Mouse (Mus musculus): ENCODE measurements around the gene Sv2b. TPM values are rescaled to one million over a fixed set of nuclear protein-coding genes. Genes with fewer than 3 reads are reported as not detected.

The Sv2b gene
- polyA plus RNA-seq, 1 experiment from 2014 or later = 0.79 TPM

DNA sequence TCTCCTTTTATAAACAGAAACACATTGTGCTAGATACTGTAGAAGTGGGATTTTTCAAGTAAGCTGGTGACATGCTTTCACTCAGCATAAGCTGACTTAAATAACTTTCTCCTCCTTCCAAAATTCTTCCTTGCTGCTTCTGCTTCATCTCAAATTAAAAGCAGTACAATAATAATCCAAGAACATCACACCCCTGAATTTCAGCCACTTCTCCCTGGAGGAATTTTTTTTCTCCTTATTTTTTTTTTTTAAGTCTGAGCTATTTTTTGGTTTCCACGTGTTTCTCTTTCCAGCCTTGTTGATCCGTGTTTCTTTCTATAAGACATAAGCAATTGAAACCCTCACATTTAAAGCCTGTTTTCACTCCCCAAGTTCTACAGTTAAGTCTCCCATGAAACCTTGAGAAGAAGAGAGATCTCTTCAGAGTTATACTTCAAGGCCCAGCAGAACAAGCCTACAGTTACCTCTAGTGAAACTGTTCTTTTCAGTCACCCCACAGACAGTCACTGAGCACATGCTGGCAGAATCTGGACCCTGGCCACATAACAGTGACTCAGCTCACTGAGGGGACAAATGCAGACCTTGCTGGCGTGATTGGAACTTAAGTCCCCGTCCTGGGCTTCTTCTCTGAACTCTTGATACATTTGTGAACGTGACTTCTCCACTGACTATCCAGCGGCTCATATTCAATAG lies 6.4 kb downstream of the Sv2b start:
- no peaks in the 10 kb centered on the region for H3K4me1 ChIP-seq (ENCODE audit: control insufficient read depth, insufficient read depth, low read length)
- H3K4me3 ChIP-seq (ENCODE audit: low read depth, low read length) = no peak overlapping the region
- no peak overlapping the region for H3K4me2 ChIP-seq
- no peaks in the 10 kb centered on the region for H3K36me3 ChIP-seq (ENCODE audit: control insufficient read depth, insufficient read depth, low read length)
- H3K27me3 ChIP-seq (ENCODE audit: control insufficient read depth, insufficient read depth, low read length) = peaks cover 8% of the 10 kb centered on the region
- H3K9ac ChIP-seq (ENCODE audit: low read depth, low read length) = no peak overlapping the region
- no peak for ATAC-seq (replicated peaks; ENCODE audit: insufficient number of reproducible peaks, low FRiP score, low TSS enrichment)
- 69% methylated on average over 6 of the region's 6 CpGs for WGBS (ENCODE audit: insufficient replicate concordance)
- no peaks in the 10 kb centered on the region for H3K9me3 ChIP-seq (replicated peaks; ENCODE audit: control insufficient read depth, low read length)
- no peak overlapping the region for H3K27ac ChIP-seq (ENCODE audit: low read depth, low read length)

DNA sequence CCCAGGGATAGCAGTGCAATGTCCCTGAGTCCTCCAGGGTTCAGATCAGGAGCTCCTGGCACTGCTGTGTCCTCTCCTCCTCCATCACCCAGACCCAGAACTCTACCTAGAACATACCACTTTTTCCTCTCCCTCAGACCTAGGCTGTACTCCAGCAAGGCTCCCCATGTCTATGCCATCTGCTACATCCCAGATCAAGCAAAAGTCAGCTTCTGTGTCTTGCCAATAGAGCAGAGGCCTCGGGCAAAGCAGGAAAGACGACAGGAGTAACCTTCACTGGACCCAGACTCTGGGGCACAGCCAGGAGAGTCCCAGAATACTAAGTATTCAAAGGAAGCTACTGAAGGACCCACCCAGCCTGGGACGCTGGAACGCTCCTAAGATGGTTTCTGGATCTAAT lies 9.8 kb downstream of the Sv2b start:
- no peak overlapping the region for H3K27ac ChIP-seq (ENCODE audit: low read depth, low read length)
- no peaks in the 10 kb centered on the region for H3K9me3 ChIP-seq (replicated peaks; ENCODE audit: control insufficient read depth, low read length)
- 79% methylated on average over 4 of the region's 4 CpGs for WGBS (ENCODE audit: insufficient replicate concordance)
- no peaks in the 10 kb centered on the region for H3K27me3 ChIP-seq (ENCODE audit: control insufficient read depth, insufficient read depth, low read length)
- ATAC-seq (replicated peaks; ENCODE audit: insufficient number of reproducible peaks, low FRiP score, low TSS enrichment) = no peak
- H3K36me3 ChIP-seq (ENCODE audit: control insufficient read depth, insufficient read depth, low read length) = no peaks in the 10 kb centered on the region
- H3K4me2 ChIP-seq = no peak overlapping the region
- H3K4me1 ChIP-seq (ENCODE audit: control insufficient read depth, insufficient read depth, low read length) = no peaks in the 10 kb centered on the region
- H3K9ac ChIP-seq (ENCODE audit: low read depth, low read length) = no peak overlapping the region
- no peak overlapping the region for H3K4me3 ChIP-seq (ENCODE audit: low read depth, low read length)

DNA sequence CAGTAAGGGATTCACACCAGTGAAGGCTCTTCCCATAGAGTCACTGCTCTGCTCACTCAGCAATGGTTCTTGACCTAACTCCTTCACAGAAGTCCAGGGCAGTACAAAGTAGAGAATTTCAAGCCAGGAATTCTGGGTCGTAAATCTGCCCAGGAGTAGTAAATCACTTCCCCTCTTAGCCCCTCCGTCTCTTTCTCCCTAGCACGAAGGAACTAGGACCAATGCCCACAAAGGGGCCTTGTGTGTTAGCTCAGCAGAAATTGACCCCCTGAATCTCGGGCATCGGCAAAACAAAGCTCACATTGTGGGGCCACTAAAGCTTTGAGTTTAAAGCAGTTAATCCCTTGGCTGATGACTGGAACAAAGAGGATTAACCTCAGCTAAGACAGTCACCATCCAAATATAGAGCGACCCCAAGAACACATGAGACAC lies 12.4 kb downstream of the Sv2b start:
- Histone ChIP-seq H3K9me3 (replicated peaks; ENCODE audit: control insufficient read depth, low read length) (no peaks in the 10 kb centered on the region), H3K4me3 (ENCODE audit: low read depth, low read length) (no peak overlapping the region), H3K27me3 (ENCODE audit: control insufficient read depth, insufficient read depth, low read length) (no peaks in the 10 kb centered on the region), H3K27ac (ENCODE audit: low read depth, low read length) (no peak overlapping the region), H3K4me2 (no peak overlapping the region), H3K9ac (ENCODE audit: low read depth, low read length) (no peak overlapping the region), H3K36me3 (ENCODE audit: control insufficient read depth, insufficient read depth, low read length) (no peaks in the 10 kb centered on the region), H3K4me1 (ENCODE audit: control insufficient read depth, insufficient read depth, low read length) (no peaks in the 10 kb centered on the region)
- 53% methylated on average over 6 of the region's 6 CpGs for WGBS (ENCODE audit: insufficient replicate concordance)
- no peak for ATAC-seq (replicated peaks; ENCODE audit: insufficient number of reproducible peaks, low FRiP score, low TSS enrichment)

DNA sequence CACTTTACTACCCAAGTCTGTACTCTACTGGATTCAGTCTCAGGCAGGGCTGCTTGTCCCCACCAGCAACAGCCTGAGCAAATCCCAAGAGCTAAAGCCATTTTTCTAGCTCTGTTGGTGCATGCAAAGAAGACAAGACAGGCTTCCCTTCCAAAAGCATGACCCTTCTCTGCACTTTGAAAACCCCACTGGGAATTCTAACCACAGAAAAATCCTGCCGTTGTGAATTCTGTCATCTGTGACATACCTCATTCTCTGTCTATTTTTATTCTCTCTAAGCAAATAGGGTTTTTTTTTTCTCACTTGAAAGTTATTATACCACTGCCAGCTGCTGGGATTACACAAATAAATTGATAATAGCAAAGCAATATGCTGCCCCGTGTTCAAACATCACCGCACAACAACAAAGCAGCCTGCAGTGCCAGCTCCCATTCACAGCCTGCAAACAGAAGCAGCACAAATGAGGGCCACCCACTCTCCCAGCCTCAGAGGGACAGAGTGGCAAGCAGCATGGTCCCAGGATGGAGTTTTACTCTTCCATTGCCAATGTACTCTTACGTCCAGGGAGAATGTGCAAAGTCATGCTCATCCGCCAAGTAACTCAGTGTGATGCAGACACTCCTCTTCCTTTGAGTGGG lies 13.7 kb downstream of the Sv2b start:
- Histone ChIP-seq H3K27me3 (ENCODE audit: control insufficient read depth, insufficient read depth, low read length) (no peaks in the 10 kb centered on the region), H3K36me3 (ENCODE audit: control insufficient read depth, insufficient read depth, low read length) (no peaks in the 10 kb centered on the region), H3K4me3 (ENCODE audit: low read depth, low read length) (no peak overlapping the region), H3K4me2 (no peak overlapping the region), H3K4me1 (ENCODE audit: control insufficient read depth, insufficient read depth, low read length) (no peaks in the 10 kb centered on the region), H3K27ac (ENCODE audit: low read depth, low read length) (no peak overlapping the region), H3K9me3 (replicated peaks; ENCODE audit: control insufficient read depth, low read length) (no peaks in the 10 kb centered on the region), H3K9ac (ENCODE audit: low read depth, low read length) (no peak overlapping the region)
- ATAC-seq (replicated peaks; ENCODE audit: insufficient number of reproducible peaks, low FRiP score, low TSS enrichment) = no peak
- 78% methylated on average over 5 of the region's 5 CpGs for WGBS (ENCODE audit: insufficient replicate concordance)

DNA sequence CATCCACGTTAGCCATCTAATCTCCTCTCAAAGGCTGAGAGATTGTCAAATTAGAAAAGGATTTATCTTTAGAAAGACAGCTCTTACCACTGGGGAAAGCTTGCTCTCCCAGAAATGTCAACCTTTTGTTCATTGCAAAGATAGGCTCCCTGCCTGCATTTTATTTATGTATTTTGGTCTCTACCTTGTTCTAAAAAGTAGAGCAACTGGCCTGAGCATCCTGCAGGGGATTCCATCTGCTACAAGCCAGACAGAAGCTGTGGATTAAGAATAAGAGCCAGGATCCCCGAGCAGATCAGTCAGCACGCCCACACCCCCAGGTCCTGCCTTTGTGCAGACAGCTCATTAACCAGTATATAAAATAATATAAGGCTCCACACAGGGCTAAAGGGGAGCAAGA lies 16.8 kb downstream of the Sv2b start:
- Histone ChIP-seq H3K9me3 (replicated peaks; ENCODE audit: control insufficient read depth, low read length) (no peaks in the 10 kb centered on the region), H3K27ac (ENCODE audit: low read depth, low read length) (no peak overlapping the region), H3K27me3 (ENCODE audit: control insufficient read depth, insufficient read depth, low read length) (no peaks in the 10 kb centered on the region), H3K9ac (ENCODE audit: low read depth, low read length) (no peak overlapping the region), H3K4me3 (ENCODE audit: low read depth, low read length) (no peak overlapping the region), H3K36me3 (ENCODE audit: control insufficient read depth, insufficient read depth, low read length) (no peaks in the 10 kb centered on the region), H3K4me1 (ENCODE audit: control insufficient read depth, insufficient read depth, low read length) (no peaks in the 10 kb centered on the region), H3K4me2 (no peak overlapping the region)
- ATAC-seq (replicated peaks; ENCODE audit: insufficient number of reproducible peaks, low FRiP score, low TSS enrichment) = no peak
- 55% methylated on average over 3 of the region's 3 CpGs for WGBS (ENCODE audit: insufficient replicate concordance)

DNA sequence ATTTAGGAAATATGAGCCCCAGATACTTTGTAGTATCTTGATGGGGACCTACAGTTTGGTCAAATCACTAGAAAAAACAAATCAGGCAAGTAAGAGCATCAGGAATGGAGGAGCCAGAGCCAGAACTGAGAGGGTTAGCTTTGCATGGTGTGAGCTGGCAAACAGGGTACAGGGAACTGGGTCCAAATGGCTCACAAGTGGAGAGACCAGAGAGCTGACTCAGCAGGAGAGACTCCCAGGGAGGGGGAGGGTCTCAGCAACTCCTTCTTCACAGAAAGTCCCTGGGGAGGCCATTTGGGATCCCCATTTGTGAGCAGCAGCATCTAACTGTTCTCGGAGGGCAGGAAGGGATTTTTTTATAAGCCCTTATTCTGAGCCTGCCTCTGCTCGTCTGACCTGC lies 18.5 kb downstream of the Sv2b start:
- ATAC-seq (replicated peaks; ENCODE audit: insufficient number of reproducible peaks, low FRiP score, low TSS enrichment) = no peak
- Histone ChIP-seq H3K4me2 (no peak overlapping the region), H3K4me3 (ENCODE audit: low read depth, low read length) (no peak overlapping the region), H3K9ac (ENCODE audit: low read depth, low read length) (no peak overlapping the region), H3K36me3 (ENCODE audit: control insufficient read depth, insufficient read depth, low read length) (no peaks in the 10 kb centered on the region), H3K27me3 (ENCODE audit: control insufficient read depth, insufficient read depth, low read length) (no peaks in the 10 kb centered on the region), H3K27ac (ENCODE audit: low read depth, low read length) (no peak overlapping the region), H3K9me3 (replicated peaks; ENCODE audit: control insufficient read depth, low read length) (no peaks in the 10 kb centered on the region), H3K4me1 (ENCODE audit: control insufficient read depth, insufficient read depth, low read length) (no peaks in the 10 kb centered on the region)
- 22% methylated on average over 2 of the region's 2 CpGs for WGBS (ENCODE audit: insufficient replicate concordance)

DNA sequence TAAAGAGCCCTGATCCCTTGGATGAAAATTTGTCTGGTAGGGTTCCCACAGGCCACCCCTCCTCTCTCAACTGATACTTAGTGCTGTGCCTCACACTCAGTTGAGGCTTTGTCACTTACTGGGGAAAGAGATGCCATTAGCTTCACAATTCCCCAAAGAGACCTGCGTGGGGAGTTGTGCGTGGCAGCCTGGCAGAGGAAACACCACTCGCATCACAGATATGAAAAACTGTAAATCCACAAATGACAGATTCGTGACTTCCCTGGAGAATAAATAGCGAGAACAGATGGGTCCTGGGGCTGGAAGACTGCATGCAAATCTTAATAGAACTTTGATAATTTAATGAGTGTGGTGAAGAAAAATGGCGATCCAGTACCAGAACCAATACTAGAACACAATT lies 21.8 kb downstream of the Sv2b start:
- H3K4me2 ChIP-seq = no peak overlapping the region
- H3K36me3 ChIP-seq (ENCODE audit: control insufficient read depth, insufficient read depth, low read length) = no peaks in the 10 kb centered on the region
- no peak overlapping the region for H3K4me3 ChIP-seq (ENCODE audit: low read depth, low read length)
- no peaks in the 10 kb centered on the region for H3K9me3 ChIP-seq (replicated peaks; ENCODE audit: control insufficient read depth, low read length)
- H3K4me1 ChIP-seq (ENCODE audit: control insufficient read depth, insufficient read depth, low read length) = no peaks in the 10 kb centered on the region
- H3K27ac ChIP-seq (ENCODE audit: low read depth, low read length) = no peak overlapping the region
- no peaks in the 10 kb centered on the region for H3K27me3 ChIP-seq (ENCODE audit: control insufficient read depth, insufficient read depth, low read length)
- H3K9ac ChIP-seq (ENCODE audit: low read depth, low read length) = no peak overlapping the region
- WGBS (ENCODE audit: insufficient replicate concordance) = 86% methylated on average over 6 of the region's 6 CpGs
- ATAC-seq (replicated peaks; ENCODE audit: insufficient number of reproducible peaks, low FRiP score, low TSS enrichment) = no peak

DNA sequence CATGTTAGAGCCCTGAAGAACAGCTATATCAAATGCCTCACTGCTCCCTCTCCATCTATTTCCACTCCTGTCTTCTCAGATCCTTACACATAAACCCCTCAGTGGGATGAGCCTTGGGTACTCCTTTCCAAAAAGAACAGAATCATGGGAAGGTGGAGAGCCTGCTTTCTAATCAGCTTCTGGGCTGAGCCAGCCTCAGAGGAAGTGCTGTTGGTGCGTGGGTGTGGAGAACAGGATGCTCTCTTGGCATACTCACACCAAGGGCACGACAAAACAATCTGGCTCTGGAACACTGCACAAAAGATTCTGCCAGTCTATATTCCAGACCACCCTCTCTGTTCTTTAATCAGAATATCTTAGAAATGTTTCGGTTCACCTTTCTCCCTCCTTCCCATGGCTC lies 26.1 kb downstream of the Sv2b start:
- Histone ChIP-seq H3K9ac (ENCODE audit: low read depth, low read length) (no peak overlapping the region), H3K4me2 (no peak overlapping the region), H3K4me1 (ENCODE audit: control insufficient read depth, insufficient read depth, low read length) (no peaks in the 10 kb centered on the region), H3K4me3 (ENCODE audit: low read depth, low read length) (no peak overlapping the region), H3K9me3 (replicated peaks; ENCODE audit: control insufficient read depth, low read length) (no peaks in the 10 kb centered on the region), H3K36me3 (ENCODE audit: control insufficient read depth, insufficient read depth, low read length) (no peaks in the 10 kb centered on the region), H3K27ac (ENCODE audit: low read depth, low read length) (no peak overlapping the region), H3K27me3 (ENCODE audit: control insufficient read depth, insufficient read depth, low read length) (no peaks in the 10 kb centered on the region)
- 62% methylated on average over 3 of the region's 3 CpGs for WGBS (ENCODE audit: insufficient replicate concordance)
- no peak for ATAC-seq (replicated peaks; ENCODE audit: insufficient number of reproducible peaks, low FRiP score, low TSS enrichment)

DNA sequence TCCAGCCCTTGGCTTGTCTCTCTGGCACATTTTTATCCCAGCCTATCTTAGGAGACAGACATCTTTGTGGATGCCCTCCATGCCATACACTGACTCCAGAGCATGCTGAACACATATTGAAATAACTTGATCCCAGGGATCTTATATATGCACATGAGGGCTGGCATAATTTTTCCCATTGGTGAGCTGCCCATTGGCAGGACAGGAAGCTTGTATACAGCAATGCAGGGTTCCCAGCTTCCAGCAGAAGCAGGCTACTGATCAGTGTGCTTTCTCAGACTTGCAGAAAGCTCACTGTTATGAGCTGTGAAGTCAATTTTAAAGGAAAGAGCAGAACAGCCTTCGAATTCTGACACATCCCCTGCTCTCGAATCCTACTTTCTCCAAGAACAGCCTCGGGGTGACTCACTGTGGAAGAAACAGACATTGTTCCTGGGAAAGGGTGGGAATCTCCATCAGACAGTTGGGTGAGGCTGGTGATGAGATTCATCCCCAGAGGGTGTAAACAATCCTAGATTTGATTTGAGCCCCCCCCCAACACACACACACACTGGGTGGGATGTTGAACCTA lies 26.9 kb downstream of the Sv2b start:
- WGBS (ENCODE audit: insufficient replicate concordance) = 62% methylated on average over 3 of the region's 3 CpGs
- H3K9ac ChIP-seq (ENCODE audit: low read depth, low read length) = no peak overlapping the region
- no peaks in the 10 kb centered on the region for H3K4me1 ChIP-seq (ENCODE audit: control insufficient read depth, insufficient read depth, low read length)

More for the DNA sequence above, 26.9 kb downstream of the Sv2b start:
- Histone ChIP-seq H3K9me3 (replicated peaks; ENCODE audit: control insufficient read depth, low read length) (no peaks in the 10 kb centered on the region), H3K4me2 (no peak overlapping the region), H3K4me3 (ENCODE audit: low read depth, low read length) (no peak overlapping the region), H3K27ac (ENCODE audit: low read depth, low read length) (no peak overlapping the region), H3K27me3 (ENCODE audit: control insufficient read depth, insufficient read depth, low read length) (no peaks in the 10 kb centered on the region), H3K36me3 (ENCODE audit: control insufficient read depth, insufficient read depth, low read length) (no peaks in the 10 kb centered on the region)
- no peak for ATAC-seq (replicated peaks; ENCODE audit: insufficient number of reproducible peaks, low FRiP score, low TSS enrichment)

Measured in heart, embryonic 11.5 days (tissue).